Mouse (Mus musculus) kidney, postnatal 0 days (tissue): ENCODE results near the gene Zfp637. TPM values are rescaled to one million over a fixed set of nuclear protein-coding genes. Genes with fewer than 3 reads are reported as not detected.

ENCODE experiments used
- ATAC-seq: fragments of 200-750 bp; cut with Nextera tagmentation; replicated peaks from 2 replicates; pipeline ENCODE4 v1.8.0; 2017; ENCODE audit warnings: low read depth, moderate number of reproducible peaks, moderate TSS enrichment, moderate library complexity; ENCODE audit not compliant: low FRiP score
- DNase-seq: peaks from one replicate; pipeline ENCODE4 v3.0.0-alpha.2; 2016; ENCODE audit warnings: low spot score
- H3K27ac ChIP-seq: fragments of 300-500 bp; sonication (generic); 2 replicates; pipeline ENCODE4 v1.5.1; 2014; ENCODE audit warnings: mild to moderate bottlenecking
- H3K27me3 ChIP-seq: fragments of 300-500 bp; sonication (generic); 2 replicates; pipeline ENCODE4 v1.6.1; 2014; ENCODE audit warnings: low read length, mixed read lengths; ENCODE audit not compliant: insufficient read depth
- H3K36me3 ChIP-seq: fragments of 300-500 bp; sonication (generic); 2 replicates; pipeline ENCODE4 v1.6.1; 2014; ENCODE audit warnings: low read length, mixed read lengths; ENCODE audit not compliant: insufficient read depth
- H3K4me1 ChIP-seq: fragments of 300-500 bp; sonication (generic); replicated peaks from 2 replicates; pipeline ENCODE4 v1.6.1; 2014; ENCODE audit warnings: antibody characterized with exemption, low read length, mixed read lengths; ENCODE audit not compliant: insufficient read depth
- H3K4me2 ChIP-seq: fragments of 300-500 bp; sonication (generic); 2 replicates; pipeline ENCODE4 v1.6.1; 2014; ENCODE audit warnings: mild to moderate bottlenecking, low read length, moderate library complexity, mixed read lengths
- H3K4me3 ChIP-seq: fragments of 300-500 bp; sonication (generic); replicated peaks from 2 replicates; pipeline ENCODE4 v1.5.1; 2014; ENCODE audit warnings: low read depth, low read length
- H3K9ac ChIP-seq: fragments of 300-500 bp; sonication (generic); 2 replicates; pipeline ENCODE4 v1.6.1; 2014; ENCODE audit warnings: low read depth, low read length
- H3K9me3 ChIP-seq: fragments of 300-500 bp; sonication (generic); replicated peaks from 2 replicates; pipeline ENCODE4 v1.6.1; 2016; ENCODE audit warnings: low read length, inconsistent platforms, mixed read lengths
- CTCF ChIP-seq: IDR thresholded peaks from 2 replicates; pipeline ENCODE4 v1.5.1; 2016; ENCODE audit warnings: antibody characterized with exemption, low read depth, mild to moderate bottlenecking, moderate library complexity
- WGBS: fragments of 180-500 bp; shearing (Covaris S2); extraction: QIAGEN DNeasy Blood & Tissue Kit; methylation state at CpG from one replicate; pipeline ENCODE4 v1.1.7; 2014; 5-methylcytosine and 5-hydroxymethylcytosine counted together
- polyA plus RNA-seq: library from polyadenylated mRNA; unstranded; fragments of >200 nt; fragmentation: Nextera tagmentation; extraction: Ambion mirVana; gene quantifications from 2 replicates; pipeline ENCODE4 v1.2.1, GENCODE M21; 2015

The Zfp637 gene
- polyA plus RNA-seq, 1 experiment from 2014 or later, result 93.5 TPM

- WGBS, result 77% methylated on average over 2 of the region's 2 CpGs
These were observed 45.0 kb downstream of the Zfp637 start for GRCm38 (mm10) chr6:117885943-117886342.

GRCm38 (mm10) chr6:117888032-117888431, 47.1 kb downstream of the Zfp637 start:
- H3K36me3 ChIP-seq, result no peaks in the 10 kb centered on the region
- ATAC-seq, result no peak

More at GRCm38 (mm10) chr6:117885943-117886342, 45.0 kb downstream of the Zfp637 start:
- DNase-seq (no peak), ATAC-seq (no peak)
- Histone ChIP-seq H3K9ac (no peak overlapping the region), H3K9me3 (no peaks in the 10 kb centered on the region), H3K4me2 (no peak overlapping the region), H3K27me3 (no peaks in the 10 kb centered on the region), H3K4me3 (no peak overlapping the region), H3K36me3 (no peaks in the 10 kb centered on the region), H3K27ac (no peak overlapping the region), H3K4me1 (no peaks in the 10 kb centered on the region)
- no peak for TF ChIP-seq CTCF

GRCm38 (mm10) chr6:117888642-117889096, 47.7 kb downstream of the Zfp637 start:
- no peak for TF ChIP-seq CTCF
- no peak for DNase-seq
- no peak overlapping the region for H3K27ac ChIP-seq
- no peak overlapping the region for H3K4me3 ChIP-seq
- H3K27me3 ChIP-seq, result no peaks in the 10 kb centered on the region
- H3K36me3 ChIP-seq, result no peaks in the 10 kb centered on the region
- WGBS, result 57% methylated on average over 2 of the region's 2 CpGs
- H3K4me1 ChIP-seq, result no peaks in the 10 kb centered on the region
- H3K9ac ChIP-seq, result no peak overlapping the region
- H3K9me3 ChIP-seq, result no peaks in the 10 kb centered on the region
- no peak overlapping the region for H3K4me2 ChIP-seq
- no peak for ATAC-seq

More at GRCm38 (mm10) chr6:117888032-117888431, 47.1 kb downstream of the Zfp637 start:
- Histone ChIP-seq H3K4me2 (no peak overlapping the region), H3K27ac (no peak overlapping the region), H3K27me3 (no peaks in the 10 kb centered on the region), H3K4me3 (no peak overlapping the region), H3K9ac (no peak overlapping the region), H3K9me3 (no peaks in the 10 kb centered on the region), H3K4me1 (no peaks in the 10 kb centered on the region)
- DNase-seq, result no peak
- 57% methylated on average over 1 of the region's 1 CpGs for WGBS
- no peak for TF ChIP-seq CTCF

GRCm38 (mm10) chr6:117890257-117890656, 49.3 kb downstream of the Zfp637 start:
- 74% methylated on average over 6 of the region's 6 CpGs for WGBS
- Histone ChIP-seq H3K4me2 (no peak overlapping the region), H3K27ac (no peak overlapping the region), H3K9me3 (no peaks in the 10 kb centered on the region), H3K4me1 (no peaks in the 10 kb centered on the region), H3K27me3 (no peaks in the 10 kb centered on the region), H3K9ac (no peak overlapping the region), H3K36me3 (no peaks in the 10 kb centered on the region), H3K4me3 (no peak overlapping the region)
- ATAC-seq (no peak), DNase-seq (no peak)
- no peak for TF ChIP-seq CTCF

- ATAC-seq, result no peak
- Histone ChIP-seq H3K4me2 (no peak overlapping the region), H3K4me1 (no peaks in the 10 kb centered on the region), H3K27me3 (no peaks in the 10 kb centered on the region), H3K27ac (no peak overlapping the region), H3K36me3 (no peaks in the 10 kb centered on the region), H3K9me3 (no peaks in the 10 kb centered on the region), H3K9ac (no peak overlapping the region), H3K4me3 (no peak overlapping the region)
- no peak for TF ChIP-seq CTCF
- WGBS, result 64% methylated on average over 14 of the region's 14 CpGs
- no peak for DNase-seq
These were observed 50.6 kb downstream of the Zfp637 start for GRCm38 (mm10) chr6:117891369-117892160.

GRCm38 (mm10) chr6:117892386-117892785, 51.4 kb downstream of the Zfp637 start:
- Histone ChIP-seq H3K4me3 (no peak overlapping the region), H3K27ac (no peak overlapping the region), H3K4me2 (no peak overlapping the region), H3K36me3 (no peaks in the 10 kb centered on the region), H3K9ac (no peak overlapping the region), H3K27me3 (no peaks in the 10 kb centered on the region), H3K9me3 (no peaks in the 10 kb centered on the region), H3K4me1 (no peaks in the 10 kb centered on the region)
- DNase-seq, result no peak
- 70% methylated on average over 3 of the region's 3 CpGs for WGBS
- TF ChIP-seq CTCF, result no peak
- ATAC-seq, result no peak
